Mouse (Mus musculus): ENCODE measurements around the gene Gm21974. TPM values are rescaled to one million over a fixed set of nuclear protein-coding genes. Genes with fewer than 3 reads are reported as not detected.

Gm21974 gene
- polyA plus RNA-seq, 1 experiment from 2014 or later, result not detected

GRCm38 (mm10) chr7:127931351-127932135 is 36.3 kb upstream of the Gm21974 start:
- Histone ChIP-seq H3K27me3 (replicated peaks; ENCODE audit: control insufficient read depth, insufficient read depth, low read length) (peaks cover 6% of the 10 kb centered on the region; the same call in 1 of the 2 replicates), H3K9me3 (ENCODE audit: control insufficient read depth, low read length) (no peaks in the 10 kb centered on the region), H3K27ac (ENCODE audit: low read depth) (peak overlapping the region; percentile 39), H3K36me3 (ENCODE audit: control insufficient read depth, insufficient read depth, low read length) (peaks cover 5% of the 10 kb centered on the region; the same call in 1 of the 2 replicates), H3K4me1 (replicated peaks; ENCODE audit: control insufficient read depth, insufficient read depth, low read length) (peaks cover 9% of the 10 kb centered on the region), H3K4me3 (ENCODE audit: low read depth, low read length) (no peak overlapping the region), H3K4me2 (ENCODE audit: low read length) (peak overlapping the region; percentile 34), H3K9ac (ENCODE audit: low read length) (0 out of 2 replicates have a peak overlapping the region, but pooled peaks have one; percentile 17)
- peak; percentile 67 for DNase-seq (ENCODE audit: low spot score)
- 26% methylated on average over 13 of the region's 13 CpGs for WGBS
- ATAC-seq (replicated peaks; ENCODE audit: low FRiP score, low TSS enrichment, low read depth), result no peak

DNA sequence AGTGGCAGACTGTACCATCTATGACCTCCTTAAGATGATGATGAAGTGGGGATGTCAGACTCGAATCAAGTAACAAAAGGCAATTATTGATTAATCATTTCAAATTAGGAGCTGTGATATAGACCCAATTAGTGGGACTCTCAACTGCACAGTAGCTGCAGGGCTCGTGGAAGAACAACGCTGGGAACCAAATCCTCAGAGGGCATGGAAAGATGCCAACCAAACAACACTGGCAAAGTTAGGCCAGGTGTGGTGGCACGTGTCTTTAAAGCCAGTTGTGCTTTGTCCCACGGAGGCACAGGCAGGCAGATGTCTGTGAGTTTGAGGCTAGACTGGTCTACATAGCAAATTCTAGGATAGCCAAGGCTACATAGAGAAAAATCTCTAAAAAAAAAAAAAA is 35.4 kb upstream of the Gm21974 start:
- Histone ChIP-seq H3K9ac (ENCODE audit: low read length) (no peak overlapping the region), H3K36me3 (ENCODE audit: control insufficient read depth, insufficient read depth, low read length) (peaks cover 14% of the 10 kb centered on the region), H3K9me3 (ENCODE audit: control insufficient read depth, low read length) (no peaks in the 10 kb centered on the region), H3K4me2 (ENCODE audit: low read length) (no peak overlapping the region), H3K27ac (ENCODE audit: low read depth) (no peak overlapping the region), H3K4me3 (ENCODE audit: low read depth, low read length) (no peak overlapping the region), H3K27me3 (replicated peaks; ENCODE audit: control insufficient read depth, insufficient read depth, low read length) (peaks cover 6% of the 10 kb centered on the region; the same call in 1 of the 2 replicates), H3K4me1 (replicated peaks; ENCODE audit: control insufficient read depth, insufficient read depth, low read length) (peaks cover 9% of the 10 kb centered on the region)
- ATAC-seq (replicated peaks; ENCODE audit: low FRiP score, low TSS enrichment, low read depth) (no peak), DNase-seq (ENCODE audit: low spot score) (no peak)
- 85% methylated on average over 5 of the region's 5 CpGs for WGBS

DNA sequence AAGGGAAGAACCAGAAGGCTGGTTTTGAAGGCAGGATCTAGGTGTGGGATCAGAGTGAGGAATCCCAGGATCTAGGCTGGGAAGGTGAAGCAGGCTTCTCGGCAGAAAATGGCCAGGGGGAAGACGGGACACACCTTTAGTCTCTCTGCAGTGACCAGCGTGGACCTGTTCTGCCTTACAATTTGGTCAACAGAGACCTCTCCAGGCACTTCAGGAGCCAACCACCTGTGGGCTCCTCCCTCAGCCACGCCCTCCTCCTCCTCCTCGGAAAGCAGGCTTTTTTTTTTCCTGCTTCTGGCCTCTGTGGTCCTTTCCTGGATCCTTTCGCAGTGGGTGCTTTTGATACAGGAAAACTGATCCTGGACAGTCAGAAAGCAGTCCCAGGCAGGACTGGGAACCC is 34.7 kb upstream of the Gm21974 start, which contains the start of gene Prss8:
Prss8 (minus strand) TSS at position 182 of the 400 bp plus-strand sequence.
- Histone ChIP-seq H3K27me3 (replicated peaks; ENCODE audit: control insufficient read depth, insufficient read depth, low read length) (peaks cover 6% of the 10 kb centered on the region; the same call in 1 of the 2 replicates), H3K9ac (ENCODE audit: low read length) (peak within 1 kb of the TSS; percentile 43), H3K36me3 (ENCODE audit: control insufficient read depth, insufficient read depth, low read length) (peaks cover 20% of the 10 kb centered on the region), H3K4me1 (replicated peaks; ENCODE audit: control insufficient read depth, insufficient read depth, low read length) (peaks cover 9% of the 10 kb centered on the region), H3K4me3 (ENCODE audit: low read depth, low read length) (peak within 1 kb of the TSS; percentile 37), H3K27ac (ENCODE audit: low read depth) (peak within 1 kb of the TSS; percentile 20; the same call in 1 of the 2 replicates), H3K4me2 (ENCODE audit: low read length) (peak within 1 kb of the TSS; percentile 40), H3K9me3 (ENCODE audit: control insufficient read depth, low read length) (no peaks in the 10 kb centered on the region)
- ATAC-seq (replicated peaks; ENCODE audit: low FRiP score, low TSS enrichment, low read depth) (0 out of 2 replicates have a peak, but pooled peaks have one; percentile 29), DNase-seq (ENCODE audit: low spot score) (peak; percentile 61)
- 10% methylated on average over 6 of the region's 6 CpGs for WGBS

- WGBS, result 48% methylated on average over 5 of the region's 5 CpGs
- Histone ChIP-seq H3K9ac (ENCODE audit: low read length) (peak overlapping the region; percentile 43; the same call in 1 of the 2 replicates), H3K4me2 (ENCODE audit: low read length) (peak overlapping the region; percentile 40), H3K36me3 (ENCODE audit: control insufficient read depth, insufficient read depth, low read length) (peaks cover 32% of the 10 kb centered on the region), H3K4me1 (replicated peaks; ENCODE audit: control insufficient read depth, insufficient read depth, low read length) (peaks cover 9% of the 10 kb centered on the region), H3K27ac (ENCODE audit: low read depth) (no peak overlapping the region), H3K27me3 (replicated peaks; ENCODE audit: control insufficient read depth, insufficient read depth, low read length) (peaks cover 6% of the 10 kb centered on the region; the same call in 1 of the 2 replicates), H3K9me3 (ENCODE audit: control insufficient read depth, low read length) (no peaks in the 10 kb centered on the region), H3K4me3 (ENCODE audit: low read depth, low read length) (peak overlapping the region; percentile 37)
- ATAC-seq (replicated peaks; ENCODE audit: low FRiP score, low TSS enrichment, low read depth), result no peak
- no peak for DNase-seq (ENCODE audit: low spot score)
These were observed 33.3 kb upstream of the Gm21974 start for GRCm38 (mm10) chr7:127928596-127928995.

DNA sequence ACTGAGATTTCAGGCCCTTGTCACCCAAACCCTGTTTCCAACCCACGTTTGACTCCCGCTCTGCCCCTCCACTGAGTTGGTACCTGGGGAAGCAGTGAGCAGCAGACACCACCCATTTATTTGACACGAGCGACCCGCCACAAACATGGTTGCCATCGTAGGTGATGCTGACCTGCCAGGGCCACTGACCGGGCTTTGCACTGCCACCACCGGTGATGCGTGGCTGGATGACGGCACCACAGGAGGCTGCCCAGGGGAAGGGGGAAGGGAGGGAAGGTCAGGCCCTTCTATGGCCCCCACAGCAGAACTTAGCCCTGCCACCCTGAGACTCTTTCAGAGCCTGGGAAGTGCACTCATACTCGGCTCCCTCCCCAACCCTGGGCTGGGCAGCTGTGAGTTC is 32.5 kb upstream of the Gm21974 start:
- WGBS, result 90% methylated on average over 11 of the region's 11 CpGs
- DNase-seq (ENCODE audit: low spot score) (no peak), ATAC-seq (replicated peaks; ENCODE audit: low FRiP score, low TSS enrichment, low read depth) (no peak)
- Histone ChIP-seq H3K9ac (ENCODE audit: low read length) (no peak overlapping the region), H3K27me3 (replicated peaks; ENCODE audit: control insufficient read depth, insufficient read depth, low read length) (peaks cover 6% of the 10 kb centered on the region; the same call in 1 of the 2 replicates), H3K4me2 (ENCODE audit: low read length) (peak overlapping the region; percentile 40; the same call in 1 of the 2 replicates), H3K36me3 (ENCODE audit: control insufficient read depth, insufficient read depth, low read length) (peaks cover 38% of the 10 kb centered on the region), H3K27ac (ENCODE audit: low read depth) (no peak overlapping the region), H3K9me3 (ENCODE audit: control insufficient read depth, low read length) (no peaks in the 10 kb centered on the region), H3K4me3 (ENCODE audit: low read depth, low read length) (no peak overlapping the region), H3K4me1 (replicated peaks; ENCODE audit: control insufficient read depth, insufficient read depth, low read length) (peaks cover 9% of the 10 kb centered on the region; the same call in 1 of the 2 replicates)

DNA sequence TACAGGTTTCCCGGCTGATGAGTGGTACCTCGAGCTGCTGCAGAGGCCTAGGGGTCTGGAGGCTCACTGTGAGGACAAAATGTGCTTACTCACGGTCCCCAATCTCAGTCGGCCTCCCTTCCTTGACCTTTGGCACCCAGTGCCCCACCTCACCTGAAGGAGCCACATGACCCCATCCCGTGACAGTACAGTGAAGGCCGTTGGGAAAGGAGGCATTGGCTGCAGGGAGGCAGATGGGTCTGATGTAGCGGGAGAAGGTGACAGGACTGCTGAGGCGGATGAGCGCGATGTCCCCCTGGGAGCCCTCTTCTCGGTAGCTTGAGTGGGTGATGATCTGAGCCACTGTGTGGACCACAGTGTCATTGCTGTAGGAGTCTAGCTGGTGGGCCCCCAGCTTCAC is 31.6 kb upstream of the Gm21974 start:
- no peak overlapping the region for H3K27ac ChIP-seq (ENCODE audit: low read depth)
- peaks cover 6% of the 10 kb centered on the region; the same call in 1 of the 2 replicates for H3K27me3 ChIP-seq (replicated peaks; ENCODE audit: control insufficient read depth, insufficient read depth, low read length)
- ATAC-seq (replicated peaks; ENCODE audit: low FRiP score, low TSS enrichment, low read depth) (no peak), DNase-seq (ENCODE audit: low spot score) (no peak)
- no peak overlapping the region for H3K4me2 ChIP-seq (ENCODE audit: low read length)
- WGBS, result 78% methylated on average over 11 of the region's 11 CpGs
- H3K4me1 ChIP-seq (replicated peaks; ENCODE audit: control insufficient read depth, insufficient read depth, low read length), result peaks cover 7% of the 10 kb centered on the region; the same call in 1 of the 2 replicates
- peaks cover 42% of the 10 kb centered on the region for H3K36me3 ChIP-seq (ENCODE audit: control insufficient read depth, insufficient read depth, low read length)
- no peak overlapping the region for H3K9ac ChIP-seq (ENCODE audit: low read length)
- no peaks in the 10 kb centered on the region for H3K9me3 ChIP-seq (ENCODE audit: control insufficient read depth, low read length)
- no peak overlapping the region for H3K4me3 ChIP-seq (ENCODE audit: low read depth, low read length)

DNA sequence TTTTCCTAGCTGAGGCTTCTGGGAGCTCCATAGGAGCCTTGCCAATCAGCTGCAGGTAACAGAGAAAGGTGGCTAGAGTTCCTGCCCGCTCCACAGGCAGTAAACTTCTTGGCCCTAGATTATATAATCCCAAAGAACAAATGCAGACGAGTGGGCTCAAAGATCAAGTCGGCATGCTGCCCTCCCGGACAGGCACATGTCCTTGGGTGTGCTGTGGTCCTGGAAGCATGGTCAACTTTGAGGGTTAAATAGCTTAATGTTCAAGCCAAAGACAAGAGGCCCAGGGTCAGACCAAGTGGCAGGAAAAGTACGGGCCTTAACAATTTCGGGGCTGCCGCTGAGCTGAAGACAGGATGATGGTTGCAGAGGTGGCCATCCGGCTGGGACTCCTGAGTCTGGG is 30.8 kb upstream of the Gm21974 start:
- Histone ChIP-seq H3K36me3 (ENCODE audit: control insufficient read depth, insufficient read depth, low read length) (peaks cover 47% of the 10 kb centered on the region), H3K4me3 (ENCODE audit: low read depth, low read length) (no peak overlapping the region), H3K27me3 (replicated peaks; ENCODE audit: control insufficient read depth, insufficient read depth, low read length) (peaks cover 6% of the 10 kb centered on the region; the same call in 1 of the 2 replicates), H3K27ac (ENCODE audit: low read depth) (peak overlapping the region; percentile 73), H3K9ac (ENCODE audit: low read length) (no peak overlapping the region), H3K4me1 (replicated peaks; ENCODE audit: control insufficient read depth, insufficient read depth, low read length) (no peaks in the 10 kb centered on the region; the same call in 1 of the 2 replicates), H3K4me2 (ENCODE audit: low read length) (no peak overlapping the region), H3K9me3 (ENCODE audit: control insufficient read depth, low read length) (no peaks in the 10 kb centered on the region)
- DNase-seq (ENCODE audit: low spot score) (no peak), ATAC-seq (replicated peaks; ENCODE audit: low FRiP score, low TSS enrichment, low read depth) (no peak)
- 77% methylated on average over 8 of the region's 8 CpGs for WGBS

- peaks cover 53% of the 10 kb centered on the region for H3K36me3 ChIP-seq (ENCODE audit: control insufficient read depth, insufficient read depth, low read length)
- DNase-seq (ENCODE audit: low spot score), result peak; percentile 76
- no peak overlapping the region for H3K4me3 ChIP-seq (ENCODE audit: low read depth, low read length)
- H3K9me3 ChIP-seq (ENCODE audit: control insufficient read depth, low read length), result no peaks in the 10 kb centered on the region
- no peak overlapping the region for H3K4me2 ChIP-seq (ENCODE audit: low read length)
- H3K9ac ChIP-seq (ENCODE audit: low read length), result no peak overlapping the region
- 55% methylated on average over 5 of the region's 5 CpGs for WGBS
- no peaks in the 10 kb centered on the region; the same call in 1 of the 2 replicates for H3K4me1 ChIP-seq (replicated peaks; ENCODE audit: control insufficient read depth, insufficient read depth, low read length)
- H3K27me3 ChIP-seq (replicated peaks; ENCODE audit: control insufficient read depth, insufficient read depth, low read length), result peaks cover 4% of the 10 kb centered on the region; the same call in 1 of the 2 replicates
- peak overlapping the region; percentile 73 for H3K27ac ChIP-seq (ENCODE audit: low read depth)
- ATAC-seq (replicated peaks; ENCODE audit: low FRiP score, low TSS enrichment, low read depth), result peak; percentile 71
These were observed 30.0 kb upstream of the Gm21974 start for GRCm38 (mm10) chr7:127925252-127925651.
